Mouse (Mus musculus) 416B (cell line): ENCODE data around the gene Gm3448.
A peak's percentile ranks its signal among the peaks of the same experiment; 100 is the strongest.

ENCODE experiments used
- DNase-seq: peaks from one replicate; pipeline ENCODE4 v3.0.0; 2011; ENCODE audit warnings: low read depth

Gm3448 gene

DNA sequence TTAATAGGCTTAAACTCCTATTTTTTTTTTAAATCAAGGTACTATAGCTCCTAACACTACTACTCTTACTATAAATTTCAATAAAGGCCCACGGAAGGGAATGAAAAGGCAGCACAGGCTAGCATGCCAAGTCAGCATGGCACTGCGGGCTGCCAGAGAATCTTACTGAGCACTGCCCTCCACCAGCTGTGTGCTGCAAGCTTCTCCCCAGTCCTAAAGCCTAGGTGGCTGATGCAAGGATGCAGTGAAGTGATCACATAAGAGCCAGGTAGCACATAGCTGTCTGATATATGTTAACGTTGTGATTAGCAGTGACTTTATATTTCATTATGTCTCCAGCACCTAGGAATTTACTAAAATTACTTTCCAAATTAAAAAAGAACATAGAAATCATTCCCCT, 81.4 kb downstream of the Gm3448 start:
- peak; percentile 72 for DNase-seq

GRCm38 (mm10) chr17:14958686-14959327, 82.5 kb downstream of the Gm3448 start:
- DNase-seq = peak; percentile 26

GRCm38 (mm10) chr17:14953452-14953851, 87.9 kb downstream of the Gm3448 start:
- DNase-seq = no peak

DNA sequence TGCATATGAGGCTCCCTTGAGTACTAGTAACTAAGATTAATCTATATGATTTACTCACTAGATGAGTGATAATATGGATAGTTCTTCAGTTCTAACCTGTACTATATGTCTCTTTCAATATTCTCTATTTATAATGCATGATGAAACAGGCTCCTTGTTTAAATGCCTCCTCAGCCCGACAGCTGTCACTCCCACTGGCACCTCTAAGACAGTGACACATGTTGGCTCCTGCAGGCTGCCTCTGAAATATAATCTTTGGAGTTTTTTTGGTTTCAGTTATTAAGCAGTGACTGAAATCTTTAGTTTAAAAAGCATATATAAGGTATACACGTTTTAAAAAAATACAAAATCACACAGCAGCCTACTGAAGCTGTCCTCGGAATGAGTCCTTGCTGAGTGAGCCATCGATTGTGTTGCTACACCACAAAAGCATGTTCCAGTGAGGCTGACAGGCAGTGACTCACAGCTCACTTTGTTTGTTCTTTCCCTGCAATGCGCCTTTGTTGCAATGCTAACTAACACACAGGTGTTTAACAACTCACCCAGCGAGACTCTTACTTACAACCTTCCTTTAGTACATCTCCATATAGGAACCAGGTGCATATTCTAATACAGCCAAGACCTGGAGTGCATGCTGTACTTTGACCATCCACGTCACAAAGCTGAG, 92.0 kb downstream of the Gm3448 start:
- no peak for DNase-seq
